Mouse (Mus musculus): ENCODE results near the gene Oxct1. TPM values are rescaled to one million over a fixed set of nuclear protein-coding genes. Genes with fewer than 3 reads are reported as not detected.

Gene Oxct1
- polyA plus RNA-seq, 1 experiment from 2014 or later = 251 TPM

DNA sequence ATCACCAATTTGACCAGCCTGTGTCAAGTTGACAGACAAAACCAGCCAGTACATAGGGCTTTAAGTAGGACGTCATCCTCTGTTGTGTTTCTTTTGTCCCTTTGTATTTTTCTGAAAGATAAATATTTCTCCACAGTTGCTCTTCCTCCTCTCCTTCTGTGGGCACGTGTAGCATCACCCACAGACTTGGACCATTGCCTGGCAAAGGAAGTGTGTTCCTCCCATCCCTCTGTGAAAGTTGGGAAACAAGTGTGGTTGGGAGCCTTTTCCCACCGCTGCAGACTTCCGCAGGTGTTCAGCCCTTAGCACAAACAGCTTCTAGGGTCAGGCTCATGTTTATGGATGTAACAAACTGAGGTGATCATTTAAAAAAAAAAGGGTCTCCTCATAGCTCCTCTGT, 61.3 kb downstream of the Oxct1 start:
- no peak overlapping the region for H3K9ac ChIP-seq (ENCODE audit: low read length)
- WGBS = 55% methylated on average over 4 of the region's 4 CpGs
- H3K4me1 ChIP-seq (ENCODE audit: control insufficient read depth, insufficient read depth, low read length) = no peaks in the 10 kb centered on the region
- no peak for ATAC-seq (ENCODE audit: insufficient read depth, low FRiP score)
- H3K27ac ChIP-seq (ENCODE audit: low read length) = no peak overlapping the region
- no peaks in the 10 kb centered on the region for H3K36me3 ChIP-seq (ENCODE audit: control insufficient read depth, insufficient read depth, low read length)
- H3K27me3 ChIP-seq (ENCODE audit: control insufficient read depth, insufficient read depth, low read length) = no peaks in the 10 kb centered on the region
- no peak overlapping the region for H3K4me2 ChIP-seq (ENCODE audit: low read depth, low read length)
- no peak overlapping the region for H3K4me3 ChIP-seq (replicated peaks; ENCODE audit: low read length)
- H3K9me3 ChIP-seq (replicated peaks; ENCODE audit: control insufficient read depth, low read length) = no peaks in the 10 kb centered on the region

DNA sequence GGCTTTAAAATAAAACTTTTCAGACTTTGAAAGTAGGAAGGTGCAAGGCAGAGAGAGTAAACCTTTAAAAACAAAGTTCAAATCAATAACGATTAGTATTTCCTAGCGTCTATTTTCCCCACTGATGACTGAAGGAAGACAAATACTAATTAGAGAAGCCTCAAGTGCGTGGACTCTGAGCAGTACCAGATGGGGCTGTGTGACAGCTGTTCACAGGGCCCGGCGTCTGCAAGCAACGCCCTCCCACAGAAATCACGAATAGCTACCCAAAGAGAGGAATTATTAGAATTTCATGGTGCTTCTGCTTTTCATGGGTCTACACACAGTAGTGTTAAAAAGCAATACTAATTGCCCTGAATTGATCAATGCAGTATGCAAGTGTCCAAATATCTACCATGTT, 61.7 kb downstream of the Oxct1 start:
- 51% methylated on average over 7 of the region's 7 CpGs for WGBS
- no peak for ATAC-seq (ENCODE audit: insufficient read depth, low FRiP score)
- Histone ChIP-seq H3K36me3 (ENCODE audit: control insufficient read depth, insufficient read depth, low read length) (no peaks in the 10 kb centered on the region), H3K9me3 (replicated peaks; ENCODE audit: control insufficient read depth, low read length) (no peaks in the 10 kb centered on the region), H3K27ac (ENCODE audit: low read length) (no peak overlapping the region), H3K9ac (ENCODE audit: low read length) (no peak overlapping the region), H3K4me2 (ENCODE audit: low read depth, low read length) (no peak overlapping the region), H3K4me3 (replicated peaks; ENCODE audit: low read length) (no peak overlapping the region), H3K4me1 (ENCODE audit: control insufficient read depth, insufficient read depth, low read length) (no peaks in the 10 kb centered on the region), H3K27me3 (ENCODE audit: control insufficient read depth, insufficient read depth, low read length) (no peaks in the 10 kb centered on the region)

DNA sequence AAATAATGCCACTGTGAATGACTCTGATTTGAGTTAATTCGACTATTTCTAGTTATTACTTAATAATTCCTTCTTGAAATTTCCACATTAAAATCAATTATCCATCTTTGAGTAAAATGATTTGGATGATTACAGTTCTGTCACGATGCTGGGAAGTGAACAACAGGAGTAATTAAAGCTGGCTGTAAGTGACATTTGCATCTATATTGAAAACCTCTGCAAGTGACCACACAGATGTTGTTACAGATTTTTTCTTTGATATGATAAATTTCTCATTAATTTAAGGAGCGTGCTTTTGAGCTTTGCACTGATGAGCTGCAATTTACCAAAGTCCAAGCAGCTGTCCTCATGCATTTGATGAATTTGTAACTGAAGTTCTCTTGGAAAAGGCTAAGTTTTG, 64.4 kb downstream of the Oxct1 start:
- no peak for ATAC-seq (ENCODE audit: insufficient read depth, low FRiP score)

DNA sequence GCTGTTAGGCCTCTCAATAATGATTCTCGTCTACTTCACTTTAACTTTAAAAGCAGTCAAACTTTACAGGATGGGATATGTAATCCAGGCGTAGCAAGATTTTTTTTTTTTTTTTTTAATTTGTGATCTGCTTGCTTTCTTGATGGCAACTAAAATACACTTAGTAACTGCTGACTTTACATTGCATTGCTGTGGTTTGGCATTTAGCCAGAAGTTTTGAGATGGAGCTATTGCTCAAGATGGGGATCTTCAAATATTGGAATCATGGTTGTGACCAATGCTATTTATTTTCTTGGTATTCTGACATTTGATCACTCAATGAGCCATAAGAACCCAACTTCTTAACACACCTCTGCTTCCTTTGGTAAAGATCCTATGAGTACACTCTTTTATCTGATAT, 66.4 kb downstream of the Oxct1 start:
- Histone ChIP-seq H3K4me1 (ENCODE audit: control insufficient read depth, insufficient read depth, low read length) (no peaks in the 10 kb centered on the region), H3K36me3 (ENCODE audit: control insufficient read depth, insufficient read depth, low read length) (no peaks in the 10 kb centered on the region), H3K27ac (ENCODE audit: low read length) (no peak overlapping the region), H3K9ac (ENCODE audit: low read length) (no peak overlapping the region), H3K4me2 (ENCODE audit: low read depth, low read length) (no peak overlapping the region), H3K27me3 (ENCODE audit: control insufficient read depth, insufficient read depth, low read length) (no peaks in the 10 kb centered on the region), H3K4me3 (replicated peaks; ENCODE audit: low read length) (no peak overlapping the region), H3K9me3 (replicated peaks; ENCODE audit: control insufficient read depth, low read length) (no peaks in the 10 kb centered on the region)
- 78% methylated on average over 2 of the region's 2 CpGs for WGBS
- no peak for ATAC-seq (ENCODE audit: insufficient read depth, low FRiP score)

More for the DNA sequence above, 64.4 kb downstream of the Oxct1 start:
- no peaks in the 10 kb centered on the region for H3K4me1 ChIP-seq (ENCODE audit: control insufficient read depth, insufficient read depth, low read length)
- H3K27me3 ChIP-seq (ENCODE audit: control insufficient read depth, insufficient read depth, low read length) = no peaks in the 10 kb centered on the region
- WGBS = 75% methylated on average over 3 of the region's 3 CpGs
- H3K36me3 ChIP-seq (ENCODE audit: control insufficient read depth, insufficient read depth, low read length) = no peaks in the 10 kb centered on the region
- no peak overlapping the region for H3K4me2 ChIP-seq (ENCODE audit: low read depth, low read length)
- H3K27ac ChIP-seq (ENCODE audit: low read length) = no peak overlapping the region
- no peak overlapping the region for H3K9ac ChIP-seq (ENCODE audit: low read length)
- H3K4me3 ChIP-seq (replicated peaks; ENCODE audit: low read length) = no peak overlapping the region
- no peaks in the 10 kb centered on the region for H3K9me3 ChIP-seq (replicated peaks; ENCODE audit: control insufficient read depth, low read length)

DNA sequence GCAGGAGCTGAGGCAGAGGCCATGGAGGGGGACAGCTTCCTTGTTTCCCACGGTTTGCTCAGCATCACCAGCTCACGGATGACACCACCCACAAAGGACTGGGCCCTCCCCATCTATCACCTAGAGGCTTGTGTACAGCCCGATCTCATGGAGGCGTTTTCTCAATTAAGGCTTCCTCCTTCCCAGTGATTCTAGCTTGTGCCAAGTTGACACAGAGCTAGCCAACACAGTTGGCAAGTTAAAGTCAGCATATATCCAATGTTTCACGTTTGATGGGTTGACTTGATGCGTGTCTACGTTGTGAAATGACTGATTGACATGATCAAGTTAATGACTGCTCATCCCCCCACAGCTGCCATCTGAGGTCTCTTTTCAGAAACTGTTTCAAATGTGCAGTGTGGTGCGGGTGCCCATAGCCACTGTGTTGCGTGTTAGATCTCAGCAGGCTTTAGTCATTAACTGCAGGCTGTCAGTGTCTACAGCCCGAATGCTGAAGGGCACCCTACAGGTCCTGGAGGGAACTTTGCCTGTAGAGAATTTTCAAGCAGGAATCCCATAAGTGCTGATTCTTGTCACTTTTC, 74.2 kb downstream of the Oxct1 start:
- Histone ChIP-seq H3K9ac (ENCODE audit: low read length) (no peak overlapping the region), H3K36me3 (ENCODE audit: control insufficient read depth, insufficient read depth, low read length) (peaks cover 10% of the 10 kb centered on the region), H3K4me3 (replicated peaks; ENCODE audit: low read length) (no peak overlapping the region), H3K27me3 (ENCODE audit: control insufficient read depth, insufficient read depth, low read length) (no peaks in the 10 kb centered on the region), H3K27ac (ENCODE audit: low read length) (no peak overlapping the region), H3K9me3 (replicated peaks; ENCODE audit: control insufficient read depth, low read length) (no peaks in the 10 kb centered on the region), H3K4me2 (ENCODE audit: low read depth, low read length) (no peak overlapping the region), H3K4me1 (ENCODE audit: control insufficient read depth, insufficient read depth, low read length) (no peaks in the 10 kb centered on the region)
- 91% methylated on average over 10 of the region's 10 CpGs for WGBS
- ATAC-seq (ENCODE audit: insufficient read depth, low FRiP score) = no peak

DNA sequence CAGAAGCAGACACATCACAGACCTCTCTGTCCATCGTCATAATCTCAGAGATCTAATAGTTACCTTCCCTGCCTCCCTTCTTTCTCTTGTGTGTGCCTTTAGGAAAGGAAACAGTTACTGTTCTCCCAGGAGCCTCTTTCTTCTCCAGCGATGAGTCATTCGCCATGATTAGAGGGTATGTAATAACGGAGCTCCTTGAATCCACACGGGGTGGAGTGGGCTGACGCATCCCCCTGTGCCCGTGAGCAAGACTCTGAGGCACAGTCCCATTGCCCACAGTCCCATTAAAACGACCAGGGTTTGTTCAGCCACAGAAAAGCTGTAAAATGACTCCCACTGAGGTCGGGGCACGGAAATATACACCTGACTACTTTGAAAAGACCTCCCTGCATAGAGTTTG, 74.8 kb downstream of the Oxct1 start:
- no peaks in the 10 kb centered on the region for H3K27me3 ChIP-seq (ENCODE audit: control insufficient read depth, insufficient read depth, low read length)
- WGBS = 77% methylated on average over 10 of the region's 10 CpGs
- H3K9ac ChIP-seq (ENCODE audit: low read length) = no peak overlapping the region
- H3K4me2 ChIP-seq (ENCODE audit: low read depth, low read length) = no peak overlapping the region
- H3K36me3 ChIP-seq (ENCODE audit: control insufficient read depth, insufficient read depth, low read length) = peaks cover 10% of the 10 kb centered on the region
- no peaks in the 10 kb centered on the region for H3K4me1 ChIP-seq (ENCODE audit: control insufficient read depth, insufficient read depth, low read length)
- H3K9me3 ChIP-seq (replicated peaks; ENCODE audit: control insufficient read depth, low read length) = no peaks in the 10 kb centered on the region
- no peak for ATAC-seq (ENCODE audit: insufficient read depth, low FRiP score)
- H3K4me3 ChIP-seq (replicated peaks; ENCODE audit: low read length) = no peak overlapping the region
- H3K27ac ChIP-seq (ENCODE audit: low read length) = no peak overlapping the region

DNA sequence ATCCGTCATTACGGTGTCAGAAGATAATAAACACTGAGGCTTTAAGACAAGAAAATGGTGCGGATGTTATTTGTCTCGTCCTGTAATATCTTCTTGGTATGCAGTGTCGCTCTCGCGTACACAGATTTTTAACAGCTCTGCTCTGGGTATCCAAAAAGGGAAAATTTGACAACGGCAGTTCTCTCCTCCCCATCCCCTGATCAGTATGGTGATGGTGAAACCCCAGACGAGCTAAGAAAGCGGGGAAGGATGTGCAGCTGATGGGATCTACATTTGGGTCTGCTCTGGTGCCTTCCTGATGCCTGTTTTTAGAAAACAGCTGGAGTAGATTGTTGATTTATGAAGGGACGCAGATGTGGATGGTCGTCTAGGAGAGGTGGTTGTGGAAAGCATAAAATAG, 78.1 kb downstream of the Oxct1 start:
- Histone ChIP-seq H3K9ac (ENCODE audit: low read length) (no peak overlapping the region), H3K36me3 (ENCODE audit: control insufficient read depth, insufficient read depth, low read length) (peaks cover 10% of the 10 kb centered on the region), H3K4me1 (ENCODE audit: control insufficient read depth, insufficient read depth, low read length) (no peaks in the 10 kb centered on the region), H3K4me3 (replicated peaks; ENCODE audit: low read length) (no peak overlapping the region), H3K9me3 (replicated peaks; ENCODE audit: control insufficient read depth, low read length) (no peaks in the 10 kb centered on the region), H3K27me3 (ENCODE audit: control insufficient read depth, insufficient read depth, low read length) (no peaks in the 10 kb centered on the region), H3K27ac (ENCODE audit: low read length) (no peak overlapping the region), H3K4me2 (ENCODE audit: low read depth, low read length) (no peak overlapping the region)
- 49% methylated on average over 12 of the region's 12 CpGs for WGBS
- ATAC-seq (ENCODE audit: insufficient read depth, low FRiP score) = no peak

DNA sequence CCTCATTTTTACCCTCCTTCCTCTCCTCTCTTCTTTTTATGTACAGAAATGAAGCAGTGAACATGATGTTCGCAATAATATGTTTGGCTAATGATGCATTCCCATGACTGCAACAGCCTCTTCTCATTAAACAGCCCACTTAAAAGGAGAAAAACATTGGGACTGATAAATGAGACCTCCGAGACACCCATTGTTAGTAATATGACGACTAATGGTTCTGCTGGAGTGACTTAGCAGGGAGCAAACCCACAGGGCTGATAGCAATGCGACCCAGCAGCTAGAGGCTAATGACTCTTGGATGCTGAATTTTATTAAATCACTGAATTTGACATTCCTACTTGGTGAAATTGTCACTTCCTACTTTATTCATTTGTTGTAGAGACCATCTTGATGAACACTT, 79.3 kb downstream of the Oxct1 start:
- H3K27ac ChIP-seq (ENCODE audit: low read length) = no peak overlapping the region
- H3K9me3 ChIP-seq (replicated peaks; ENCODE audit: control insufficient read depth, low read length) = no peaks in the 10 kb centered on the region
- no peak for ATAC-seq (ENCODE audit: insufficient read depth, low FRiP score)
- no peak overlapping the region for H3K9ac ChIP-seq (ENCODE audit: low read length)
- no peaks in the 10 kb centered on the region for H3K27me3 ChIP-seq (ENCODE audit: control insufficient read depth, insufficient read depth, low read length)
- no peak overlapping the region for H3K4me2 ChIP-seq (ENCODE audit: low read depth, low read length)
- H3K36me3 ChIP-seq (ENCODE audit: control insufficient read depth, insufficient read depth, low read length) = peaks cover 10% of the 10 kb centered on the region
- H3K4me1 ChIP-seq (ENCODE audit: control insufficient read depth, insufficient read depth, low read length) = no peaks in the 10 kb centered on the region
- no peak overlapping the region for H3K4me3 ChIP-seq (replicated peaks; ENCODE audit: low read length)
- WGBS = 59% methylated on average over 4 of the region's 4 CpGs

DNA sequence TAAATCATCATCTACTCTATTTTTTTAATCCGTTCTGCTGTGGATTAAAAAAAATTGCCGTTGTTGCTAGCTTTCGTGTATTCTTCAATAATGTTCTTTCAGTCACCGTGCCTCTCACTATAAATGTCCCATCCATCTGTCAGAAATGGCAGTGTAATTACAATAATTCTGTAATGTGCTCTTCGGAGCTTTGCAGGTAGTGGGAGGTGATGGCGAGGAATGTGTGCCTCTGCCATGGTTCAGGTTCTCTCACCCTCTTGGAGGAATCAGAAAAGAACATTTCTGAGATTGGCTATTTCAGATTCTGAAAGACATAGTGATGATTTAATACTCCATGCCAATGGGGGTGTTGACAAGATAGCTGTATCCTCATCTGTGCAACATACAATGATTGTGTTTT, 93.8 kb downstream of the Oxct1 start:
- Histone ChIP-seq H3K4me3 (replicated peaks; ENCODE audit: low read length) (no peak overlapping the region), H3K9ac (ENCODE audit: low read length) (no peak overlapping the region), H3K36me3 (ENCODE audit: control insufficient read depth, insufficient read depth, low read length) (no peaks in the 10 kb centered on the region), H3K4me2 (ENCODE audit: low read depth, low read length) (no peak overlapping the region), H3K27ac (ENCODE audit: low read length) (no peak overlapping the region), H3K27me3 (ENCODE audit: control insufficient read depth, insufficient read depth, low read length) (no peaks in the 10 kb centered on the region), H3K9me3 (replicated peaks; ENCODE audit: control insufficient read depth, low read length) (no peaks in the 10 kb centered on the region), H3K4me1 (ENCODE audit: control insufficient read depth, insufficient read depth, low read length) (no peaks in the 10 kb centered on the region)
- no peak for ATAC-seq (ENCODE audit: insufficient read depth, low FRiP score)
- 88% methylated on average over 6 of the region's 6 CpGs for WGBS

DNA sequence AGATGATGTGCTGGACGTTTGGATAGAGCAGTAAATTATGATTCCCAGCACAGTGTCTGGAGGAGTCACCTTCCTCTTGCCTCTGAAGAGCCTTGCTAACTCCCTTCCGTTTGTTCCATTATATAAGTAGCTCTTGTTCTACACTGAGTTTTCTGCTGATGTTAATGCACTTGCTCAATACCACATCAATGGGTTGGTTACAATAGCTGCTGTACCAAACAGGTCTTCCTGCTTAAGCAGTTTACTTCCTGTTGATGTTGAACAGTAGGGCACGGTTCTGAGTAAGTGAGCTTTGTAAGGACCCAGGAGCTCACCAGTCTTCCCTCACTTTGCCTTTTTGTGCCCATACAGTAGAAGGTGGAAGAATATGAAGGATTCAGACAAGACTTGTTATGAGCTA, 98.5 kb downstream of the Oxct1 start:
- no peak overlapping the region for H3K9ac ChIP-seq (ENCODE audit: low read length)
- no peaks in the 10 kb centered on the region for H3K36me3 ChIP-seq (ENCODE audit: control insufficient read depth, insufficient read depth, low read length)
- no peaks in the 10 kb centered on the region for H3K27me3 ChIP-seq (ENCODE audit: control insufficient read depth, insufficient read depth, low read length)
- no peaks in the 10 kb centered on the region for H3K9me3 ChIP-seq (replicated peaks; ENCODE audit: control insufficient read depth, low read length)
- 60% methylated on average over 3 of the region's 3 CpGs for WGBS
- no peak overlapping the region for H3K4me3 ChIP-seq (replicated peaks; ENCODE audit: low read length)
- H3K27ac ChIP-seq (ENCODE audit: low read length) = no peak overlapping the region
- H3K4me1 ChIP-seq (ENCODE audit: control insufficient read depth, insufficient read depth, low read length) = no peaks in the 10 kb centered on the region
- no peak for ATAC-seq (ENCODE audit: insufficient read depth, low FRiP score)
- H3K4me2 ChIP-seq (ENCODE audit: low read depth, low read length) = no peak overlapping the region
